Mouse (Mus musculus) thymus, adult 2 months (tissue): ENCODE data around the gene Meis3. TPM values are rescaled to one million over a fixed set of nuclear protein-coding genes. Genes with fewer than 3 reads are reported as not detected.
A peak's percentile ranks its signal among the peaks of the same experiment; 100 is the strongest.

ENCODE experiments used
- DNase-seq: peaks from one replicate; pipeline ENCODE4 v3.0.0; 2021
- H3K27ac ChIP-seq: fragments of 200-500 bp; 2 replicates; pipeline ENCODE4 v1.5.1; 2012; ENCODE audit warnings: low read length, control low read depth; ENCODE audit not compliant: control insufficient read depth, insufficient read depth
- H3K27me3 ChIP-seq: fragments of 200-500 bp; 2 replicates; pipeline ENCODE4 v1.6.1; 2012; ENCODE audit warnings: mild to moderate bottlenecking, low read length, moderate library complexity, mixed read lengths; ENCODE audit not compliant: control insufficient read depth, insufficient read depth
- H3K36me3 ChIP-seq: fragments of 200-500 bp; 2 replicates; pipeline ENCODE4 v1.6.1; 2012; ENCODE audit warnings: mild to moderate bottlenecking, low read length, moderate library complexity; ENCODE audit not compliant: control insufficient read depth, insufficient read depth
- H3K4me1 ChIP-seq: fragments of 200-500 bp; replicated peaks from 2 replicates; pipeline ENCODE4 v1.6.1; 2012; ENCODE audit warnings: low read length; ENCODE audit not compliant: control insufficient read depth, insufficient read depth
- H3K4me3 ChIP-seq: fragments of 200-500 bp; 2 replicates; pipeline ENCODE4 v1.5.1; 2012; ENCODE audit warnings: mild to moderate bottlenecking, low read length, control low read depth, moderate library complexity; ENCODE audit not compliant: control insufficient read depth, insufficient read depth
- CTCF ChIP-seq: fragments of 200-500 bp; IDR thresholded peaks from 2 replicates; pipeline ENCODE4 v1.5.1; 2012; ENCODE audit warnings: mild to moderate bottlenecking, control low read depth, low read length, moderate library complexity, borderline replicate concordance; ENCODE audit not compliant: control insufficient read depth, poor library complexity, insufficient read depth; ENCODE audit errors: extremely low read depth
- POLR2A ChIP-seq: fragments of 200-500 bp; IDR thresholded peaks from 2 replicates; pipeline ENCODE4 v1.6.1; 2012; ENCODE audit warnings: mild to moderate bottlenecking, low read length, control low read depth, moderate library complexity; ENCODE audit not compliant: control insufficient read depth, poor library complexity, insufficient read depth; ENCODE audit errors: extremely low read depth
- WGBS: fragments of 180-500 bp; shearing (Covaris S2); methylation state at CpG from one replicate; pipeline ENCODE4 v1.1.7; 2018; 5-methylcytosine and 5-hydroxymethylcytosine counted together
- polyA plus RNA-seq: library from polyadenylated mRNA; depleted of rRNA; stranded (reverse); fragments of >200 nt; gene quantifications from 2 replicates; pipeline ENCODE4 v1.2.3, GENCODE M21; 2012

Meis3 gene
- polyA plus RNA-seq, 1 experiment = 65.2 TPM

GRCm38 (mm10) chr7:16147643-16148042 lies 27.2 kb upstream of the Meis3 start:
- Histone ChIP-seq H3K27me3 (no peaks in the 10 kb centered on the region), H3K4me1 (no peaks in the 10 kb centered on the region), H3K4me3 (no peak overlapping the region), H3K36me3 (no peaks in the 10 kb centered on the region), H3K27ac (no peak overlapping the region)
- WGBS = 16% methylated on average over 15 of the region's 15 CpGs
- TF ChIP-seq POLR2A (no peak), CTCF (no peak)
- peak; percentile 49 for DNase-seq

DNA sequence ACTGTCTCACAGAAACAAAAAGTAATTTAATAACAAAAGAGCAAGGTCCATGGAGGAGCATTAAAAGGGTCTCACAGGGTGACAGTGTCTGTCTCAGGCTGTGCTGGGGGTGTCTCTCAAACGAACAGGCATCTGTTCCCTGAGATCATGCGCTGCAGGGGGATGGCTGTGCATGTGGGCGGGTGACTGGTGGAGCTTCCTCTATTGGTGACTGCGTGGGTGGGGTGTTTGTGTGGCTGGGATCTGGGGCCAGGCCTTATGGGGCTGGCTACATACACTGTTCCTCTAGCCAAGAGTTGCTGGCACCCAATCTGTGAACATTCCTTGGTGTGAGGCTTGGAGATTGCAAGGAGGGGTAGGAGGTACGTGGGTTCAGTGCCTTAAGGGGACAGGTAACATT lies 25.6 kb upstream of the Meis3 start:
- no peak overlapping the region for H3K4me3 ChIP-seq
- H3K36me3 ChIP-seq = no peaks in the 10 kb centered on the region
- TF ChIP-seq POLR2A (no peak), CTCF (no peak)
- H3K27ac ChIP-seq = no peak overlapping the region
- no peak for DNase-seq
- H3K4me1 ChIP-seq = no peaks in the 10 kb centered on the region
- H3K27me3 ChIP-seq = no peaks in the 10 kb centered on the region
- WGBS = 33% methylated on average over 5 of the region's 5 CpGs

DNA sequence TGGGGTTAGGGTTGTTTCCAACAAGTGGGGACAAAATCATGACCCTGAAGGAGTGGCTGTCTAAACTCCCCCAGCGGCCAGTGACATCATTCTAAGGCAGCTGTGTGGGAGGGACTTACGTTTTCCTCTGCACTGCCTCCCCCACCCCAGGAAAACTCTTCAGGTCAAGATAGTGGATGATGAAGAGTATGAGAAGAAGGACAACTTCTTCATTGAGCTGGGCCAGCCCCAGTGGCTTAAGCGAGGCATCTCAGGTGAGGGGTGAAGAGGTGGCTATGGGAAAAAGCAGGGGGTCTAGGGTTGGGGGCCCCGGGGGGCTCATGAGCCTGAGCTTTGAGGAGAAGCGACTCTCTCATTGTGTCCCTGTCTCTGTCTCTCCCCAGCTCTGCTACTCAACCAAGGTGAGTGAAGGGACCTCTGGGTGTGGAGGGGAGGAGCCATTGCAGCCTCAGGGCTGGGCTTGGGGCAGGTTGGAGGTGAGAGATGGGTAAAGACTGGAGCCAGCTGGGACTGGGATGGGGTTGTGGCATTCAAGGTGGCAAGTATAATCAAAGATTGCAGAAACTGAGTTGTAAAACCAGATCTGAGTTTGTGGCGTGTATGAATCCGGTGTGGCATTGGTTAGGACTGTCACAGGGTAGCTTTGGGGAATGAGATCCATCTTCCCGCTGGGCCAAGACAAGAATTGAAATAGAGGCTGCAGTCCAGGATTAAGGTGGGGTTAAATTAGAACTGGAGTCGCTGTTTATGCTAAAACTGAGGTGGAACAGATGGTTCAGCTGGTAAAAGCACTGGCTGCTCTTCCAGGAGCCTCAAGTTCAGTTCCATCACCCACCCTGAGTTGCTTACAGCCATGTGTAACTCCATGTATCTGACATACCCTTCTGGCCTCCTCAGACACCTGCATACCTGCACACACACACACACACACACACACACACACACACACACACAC lies 24.4 kb upstream of the Meis3 start:
- TF ChIP-seq CTCF = no peak
- no peak for TF ChIP-seq POLR2A
- H3K36me3 ChIP-seq = no peaks in the 10 kb centered on the region
- no peak overlapping the region for H3K4me3 ChIP-seq
- 70% methylated on average over 9 of the region's 9 CpGs for WGBS
- no peak for DNase-seq
- H3K4me1 ChIP-seq = no peaks in the 10 kb centered on the region
- no peaks in the 10 kb centered on the region for H3K27me3 ChIP-seq
- no peak overlapping the region for H3K27ac ChIP-seq

DNA sequence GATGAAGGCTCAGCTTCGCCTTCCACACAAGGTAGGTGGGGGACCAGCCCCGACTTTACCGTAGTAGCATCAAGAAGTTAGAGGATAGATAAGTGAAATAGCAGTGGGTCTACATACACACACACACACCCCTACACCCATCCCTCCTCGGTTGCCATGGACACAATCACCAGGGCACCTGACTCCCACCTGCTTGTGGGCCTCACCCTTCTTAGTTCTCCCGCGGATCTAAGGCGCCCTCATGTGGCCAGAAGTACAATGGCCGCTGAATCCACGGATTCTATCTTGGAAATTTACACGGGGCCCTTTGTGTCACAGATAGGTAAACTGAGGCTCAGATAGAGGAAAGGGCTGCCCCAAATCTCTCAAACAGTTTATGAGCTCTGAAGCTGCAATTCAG lies 21.4 kb upstream of the Meis3 start:
- 17% methylated on average over 10 of the region's 10 CpGs for WGBS
- H3K4me1 ChIP-seq = no peaks in the 10 kb centered on the region
- H3K27ac ChIP-seq = no peak overlapping the region
- H3K27me3 ChIP-seq = no peaks in the 10 kb centered on the region; the same call in 1 of the 2 replicates
- TF ChIP-seq CTCF = peak; percentile 72; the same call in 1 of the 2 replicates
- no peak for TF ChIP-seq POLR2A
- no peak overlapping the region for H3K4me3 ChIP-seq
- DNase-seq = peak; percentile 37
- no peaks in the 10 kb centered on the region for H3K36me3 ChIP-seq

GRCm38 (mm10) chr7:16155132-16155872 lies 19.6 kb upstream of the Meis3 start:
- no peak for DNase-seq
- 59% methylated on average over 9 of the region's 9 CpGs for WGBS
- H3K27ac ChIP-seq = no peak overlapping the region
- peaks cover 5% of the 10 kb centered on the region; the same call in 1 of the 2 replicates for H3K27me3 ChIP-seq
- TF ChIP-seq POLR2A (no peak), CTCF (no peak)
- no peaks in the 10 kb centered on the region for H3K4me1 ChIP-seq
- H3K4me3 ChIP-seq = no peak overlapping the region
- H3K36me3 ChIP-seq = no peaks in the 10 kb centered on the region

- DNase-seq = no peak
- no peaks in the 10 kb centered on the region for H3K36me3 ChIP-seq
- H3K4me1 ChIP-seq = no peaks in the 10 kb centered on the region
- TF ChIP-seq CTCF (no peak), POLR2A (no peak)
- H3K4me3 ChIP-seq = no peak overlapping the region
- WGBS = 56% methylated on average over 8 of the region's 8 CpGs
- peaks cover 5% of the 10 kb centered on the region; the same call in 1 of the 2 replicates for H3K27me3 ChIP-seq
- no peak overlapping the region for H3K27ac ChIP-seq
Observed at GRCm38 (mm10) chr7:16156105-16156714, 18.7 kb upstream of the Meis3 start.
